Mouse (Mus musculus) hindbrain, postnatal 0 days (tissue): ENCODE data around the gene Gm28374. TPM values are rescaled to one million over a fixed set of nuclear protein-coding genes. Genes with fewer than 3 reads are reported as not detected.

Source experiments
- ATAC-seq: fragments of 200-750 bp; cut with Nextera tagmentation; 2 replicates; pipeline ENCODE4 v1.8.0; 2017; ENCODE audit warnings: mild to moderate bottlenecking, moderate TSS enrichment, moderate library complexity
- DNase-seq: peaks from one replicate; pipeline ENCODE4 v3.0.0-alpha.2; 2015; ENCODE audit warnings: low spot score
- H3K27ac ChIP-seq: fragments of 300-500 bp; sonication (generic); 2 replicates; pipeline ENCODE4 v1.5.1; 2014; ENCODE audit warnings: mild to moderate bottlenecking
- H3K27me3 ChIP-seq: fragments of 300-500 bp; sonication (generic); 2 replicates; pipeline ENCODE4 v1.6.1; 2014; ENCODE audit warnings: low read length, mixed read lengths; ENCODE audit not compliant: insufficient read depth
- H3K36me3 ChIP-seq: fragments of 300-500 bp; sonication (generic); 2 replicates; pipeline ENCODE4 v1.6.1; 2014; ENCODE audit warnings: low read length, mixed read lengths; ENCODE audit not compliant: insufficient read depth
- H3K4me1 ChIP-seq: fragments of 300-500 bp; sonication (generic); 2 replicates; pipeline ENCODE4 v1.6.1; 2014; ENCODE audit warnings: antibody characterized with exemption, low read length, mixed read lengths; ENCODE audit not compliant: insufficient read depth
- H3K4me2 ChIP-seq: fragments of 300-500 bp; sonication (generic); 2 replicates; pipeline ENCODE4 v1.6.1; 2014; ENCODE audit warnings: low read depth, mild to moderate bottlenecking, low read length, moderate library complexity, mixed read lengths
- H3K4me3 ChIP-seq: fragments of 300-500 bp; sonication (generic); 2 replicates; pipeline ENCODE4 v1.5.1; 2014; ENCODE audit warnings: low read length
- H3K9ac ChIP-seq: fragments of 300-500 bp; sonication (generic); replicated peaks from 2 replicates; pipeline ENCODE4 v1.6.1; 2014; ENCODE audit warnings: mild to moderate bottlenecking, low read length, moderate library complexity, mixed read lengths
- H3K9me3 ChIP-seq: fragments of 300-500 bp; sonication (generic); 2 replicates; pipeline ENCODE4 v1.6.1; 2016; ENCODE audit warnings: low read length, mixed read lengths
- CTCF ChIP-seq: IDR thresholded peaks from 2 replicates; pipeline ENCODE4 v1.5.1; 2016; ENCODE audit warnings: antibody characterized with exemption, control low read depth, low read depth
- WGBS: fragments of 180-500 bp; shearing (Covaris S2); extraction: QIAGEN DNeasy Blood & Tissue Kit; methylation state at CpG from one replicate; pipeline ENCODE4 v1.1.7; 2014; 5-methylcytosine and 5-hydroxymethylcytosine counted together
- polyA plus RNA-seq: library from polyadenylated mRNA; unstranded; fragments of >200 nt; fragmentation: Nextera tagmentation; extraction: Ambion mirVana; gene quantifications from 2 replicates; pipeline ENCODE4 v1.2.1, GENCODE M21; 2015
- total RNA-seq: library from RNA; depleted of rRNA; stranded (reverse); fragments of >200 nt; gene quantifications from 2 replicates; pipeline ENCODE4 v1.2.3, GENCODE M21; 2014

Gene Gm28374
- total and polyA plus RNA-seq, 2 experiments from 2014 or later: 0.24 to 0.37 TPM

- H3K9ac ChIP-seq: peak overlapping the region; percentile 76
- peak overlapping the region; percentile 57 for H3K4me3 ChIP-seq
- H3K27me3 ChIP-seq: no peaks in the 10 kb centered on the region
- ATAC-seq (peak; percentile 8), DNase-seq (peak; percentile 22)
- 29% methylated on average over 5 of the region's 5 CpGs for WGBS
- TF ChIP-seq CTCF: no peak
- H3K9me3 ChIP-seq: no peaks in the 10 kb centered on the region
- H3K27ac ChIP-seq: peak overlapping the region; percentile 92
- peaks cover 20% of the 10 kb centered on the region; the same call in 1 of the 2 replicates for H3K36me3 ChIP-seq
- peak overlapping the region; percentile 97 for H3K4me2 ChIP-seq
- peaks cover 15% of the 10 kb centered on the region for H3K4me1 ChIP-seq
Measured at GRCm38 (mm10) chr19:6066571-6066970, 15.5 kb downstream of the Gm28374 start.

GRCm38 (mm10) chr19:6063081-6063480, 19.0 kb downstream of the Gm28374 start:
- Histone ChIP-seq H3K4me3 (no peak overlapping the region), H3K9ac (0 out of 2 replicates have a peak overlapping the region, but pooled peaks have one; percentile 6), H3K4me2 (0 out of 2 replicates have a peak overlapping the region, but pooled peaks have one; percentile 100), H3K9me3 (no peaks in the 10 kb centered on the region), H3K4me1 (peaks cover 20% of the 10 kb centered on the region), H3K27me3 (no peaks in the 10 kb centered on the region), H3K36me3 (peaks cover 4% of the 10 kb centered on the region; the same call in 1 of the 2 replicates), H3K27ac (no peak overlapping the region)
- no peak for TF ChIP-seq CTCF
- ATAC-seq (no peak), DNase-seq (no peak)
- WGBS: 86% methylated on average over 6 of the region's 6 CpGs

GRCm38 (mm10) chr19:6062418-6062817, 19.6 kb downstream of the Gm28374 start:
- Histone ChIP-seq H3K4me3 (peak overlapping the region; percentile 57), H3K4me2 (peak overlapping the region; percentile 100), H3K27me3 (no peaks in the 10 kb centered on the region), H3K27ac (peak overlapping the region; percentile 88), H3K4me1 (peaks cover 20% of the 10 kb centered on the region), H3K9me3 (no peaks in the 10 kb centered on the region), H3K9ac (peak overlapping the region; percentile 99), H3K36me3 (peaks cover 4% of the 10 kb centered on the region; the same call in 1 of the 2 replicates)
- ATAC-seq: no peak
- DNase-seq: no peak
- no peak for TF ChIP-seq CTCF
- 50% methylated on average over 5 of the region's 5 CpGs for WGBS

- H3K36me3 ChIP-seq: peaks cover 4% of the 10 kb centered on the region; the same call in 1 of the 2 replicates
- peak overlapping the region; percentile 88 for H3K27ac ChIP-seq
- no peaks in the 10 kb centered on the region for H3K9me3 ChIP-seq
- no peak for TF ChIP-seq CTCF
- H3K4me1 ChIP-seq: peaks cover 21% of the 10 kb centered on the region
- peak overlapping the region; percentile 99 for H3K9ac ChIP-seq
- ATAC-seq (peak; percentile 6; the same call in 1 of the 2 replicates), DNase-seq (peak; percentile 61)
- peak overlapping the region; percentile 57 for H3K4me3 ChIP-seq
- under 1% methylated on average over 44 of the region's 44 CpGs for WGBS
- H3K4me2 ChIP-seq: peak overlapping the region; percentile 100
- H3K27me3 ChIP-seq: no peaks in the 10 kb centered on the region
Measured at GRCm38 (mm10) chr19:6061641-6062302, 20.3 kb downstream of the Gm28374 start.

- peak; percentile 97 for DNase-seq
- Histone ChIP-seq H3K36me3 (peaks cover 4% of the 10 kb centered on the region; the same call in 1 of the 2 replicates), H3K4me1 (peaks cover 19% of the 10 kb centered on the region), H3K4me3 (peak within 1 kb of the TSS; percentile 57), H3K9me3 (no peaks in the 10 kb centered on the region), H3K9ac (peak within 1 kb of the TSS; percentile 99), H3K4me2 (peak within 1 kb of the TSS; percentile 100), H3K27ac (peak within 1 kb of the TSS; percentile 88), H3K27me3 (no peaks in the 10 kb centered on the region)
- WGBS: under 1% methylated on average over 57 of the region's 58 CpGs
- ATAC-seq: peak; percentile 80
- no peak; the same call in 1 of the 2 replicates for TF ChIP-seq CTCF
Measured at GRCm38 (mm10) chr19:6061021-6061533, 21.0 kb downstream of the Gm28374 start, which contains the start of gene Znhit2. TSS of gene Znhit2 (plus strand) at chr19:6061192.

GRCm38 (mm10) chr19:6058966-6059365, 23.1 kb downstream of the Gm28374 start:
- ATAC-seq: no peak
- no peaks in the 10 kb centered on the region for H3K27me3 ChIP-seq
- peak overlapping the region; percentile 88 for H3K4me3 ChIP-seq
- no peak for TF ChIP-seq CTCF
- peaks cover 20% of the 10 kb centered on the region for H3K36me3 ChIP-seq
- WGBS: 81% methylated on average over 5 of the region's 5 CpGs
- peaks cover 18% of the 10 kb centered on the region for H3K4me1 ChIP-seq
- no peak overlapping the region for H3K27ac ChIP-seq
- H3K9me3 ChIP-seq: no peaks in the 10 kb centered on the region
- no peak for DNase-seq
- H3K9ac ChIP-seq: peak overlapping the region; percentile 86; the same call in 1 of the 2 replicates
- peak overlapping the region; percentile 86 for H3K4me2 ChIP-seq
